In genomic region chr2:150918720-150919119, GRCm38 (mm10) we compare ENCODE assay signal across 22 mouse cellular contexts. TPM values are rescaled to one million over a fixed set of nuclear protein-coding genes. Genes with fewer than 3 reads are reported as not detected.
DNase-seq lines count a peak whose midpoint lies in the region; ATAC-seq and TF ChIP-seq lines count a peak whose summit lies in the region.
"Had no signal": no experiment of that assay in that cellular context is flagged by ENCODE, and none has a peak within 500 bp of the region (broad histone marks: within the 10 kb centered on the region; RNA-seq: fewer than 3 reads in every experiment).

No protein-coding gene starts in this region.

- no peaks in the 10 kb centered on the region for H3K27me3 ChIP-seq in forebrain, embryonic 11.5 days (ENCODE audit: control insufficient read depth, insufficient read depth, low read length)
- no peaks in the 10 kb centered on the region for H3K27me3 ChIP-seq in forebrain, embryonic 13.5 days
- no peaks in the 10 kb centered on the region for H3K27me3 ChIP-seq in intestine, embryonic 15.5 days (replicated peaks)
- H3K27me3 ChIP-seq in liver, postnatal 0 days (ENCODE audit: insufficient read depth, low read length): no peaks in the 10 kb centered on the region
- H3K27me3 ChIP-seq: limb, embryonic 13.5 days; midbrain, embryonic 12.5 days; neural tube, embryonic 12.5 days; Patski had no signal

- no peaks in the 10 kb centered on the region for H3K4me1 ChIP-seq in forebrain, embryonic 11.5 days (replicated peaks; ENCODE audit: control insufficient read depth, insufficient read depth, low read length)
- H3K4me1 ChIP-seq in forebrain, embryonic 13.5 days: no peaks in the 10 kb centered on the region
- H3K4me1 ChIP-seq in intestine, embryonic 15.5 days (replicated peaks): no peaks in the 10 kb centered on the region
- peaks cover 3% of the 10 kb centered on the region; the same call in 1 of the 2 replicates for H3K4me1 ChIP-seq in liver, postnatal 0 days (ENCODE audit: insufficient read depth)
- H3K4me1 ChIP-seq: limb, embryonic 13.5 days; midbrain, embryonic 12.5 days; neural tube, embryonic 12.5 days had no signal

- no peaks in the 10 kb centered on the region for H3K9me3 ChIP-seq in forebrain, embryonic 11.5 days (ENCODE audit: control insufficient read depth, low read length)
- no peaks in the 10 kb centered on the region for H3K9me3 ChIP-seq in forebrain, embryonic 13.5 days (replicated peaks)
- no peaks in the 10 kb centered on the region for H3K9me3 ChIP-seq in intestine, embryonic 15.5 days
- H3K9me3 ChIP-seq in liver, postnatal 0 days (ENCODE audit: low read length): no peaks in the 10 kb centered on the region
- H3K9me3 ChIP-seq: limb, embryonic 13.5 days; midbrain, embryonic 12.5 days; neural tube, embryonic 12.5 days had no signal

- DNase-seq in forebrain, embryonic 11.5 days (ENCODE audit: low spot score): no peak
- no peak for DNase-seq in liver, postnatal 0 days
- DNase-seq in thymus, postnatal 4 days: no peak
- DNase-seq in kidney, adult 11 months: no peak
- no peak for DNase-seq in gastrocnemius, postnatal 4 days (ENCODE audit: low spot score in 2 of 2)
- DNase-seq: adrenal gland, postnatal 14 days; cerebellum, adult 9-11 months; forebrain, postnatal 0 days; heart, postnatal 4 days; kidney, adult 9 months; kidney, postnatal 25 days; right cerebral cortex, adult 18-20 months; thymus, postnatal 36 days had no signal

- H3K4me3 ChIP-seq in forebrain, embryonic 11.5 days (ENCODE audit: low read depth, low read length): no peak overlapping the region
- no peak overlapping the region for H3K4me3 ChIP-seq in forebrain, embryonic 13.5 days
- H3K4me3 ChIP-seq in intestine, embryonic 15.5 days (replicated peaks): no peak overlapping the region
- H3K4me3 ChIP-seq in liver, postnatal 0 days (ENCODE audit: low read depth, low read length): no peak overlapping the region
- H3K4me3 ChIP-seq: limb, embryonic 13.5 days; midbrain, embryonic 12.5 days; neural tube, embryonic 12.5 days had no signal

- TF ChIP-seq EP300 in liver, postnatal 0 days (IDR thresholded peaks at IDR 0.05; ENCODE audit: low read depth): peak; percentile 40; the same call in 1 of the 2 replicates

- 91% methylated on average over 3 of the region's 3 CpGs for WGBS in forebrain, embryonic 11.5 days
- WGBS in forebrain, embryonic 13.5 days: 96% methylated on average over 3 of the region's 3 CpGs
- WGBS in intestine, embryonic 15.5 days: 89% methylated on average over 3 of the region's 3 CpGs
- WGBS in liver, postnatal 0 days (ENCODE audit: insufficient replicate concordance): 59% methylated on average over 3 of the region's 3 CpGs

- TF ChIP-seq CTCF in liver, postnatal 0 days (IDR thresholded peaks at IDR 0.05; ENCODE audit: low read depth): no peak

- no peak overlapping the region for H3K4me2 ChIP-seq in forebrain, embryonic 11.5 days (ENCODE audit: low read depth, low read length, severe bottlenecking)
- no peak overlapping the region for H3K4me2 ChIP-seq in forebrain, embryonic 13.5 days
- no peak overlapping the region for H3K4me2 ChIP-seq in intestine, embryonic 15.5 days (replicated peaks)
- H3K4me2 ChIP-seq in liver, postnatal 0 days (ENCODE audit: low read depth, low read length): no peak overlapping the region
- H3K4me2 ChIP-seq: limb, embryonic 13.5 days; midbrain, embryonic 12.5 days; neural tube, embryonic 12.5 days had no signal

- no peak overlapping the region for H3K9ac ChIP-seq in forebrain, embryonic 11.5 days (ENCODE audit: low read length)
- H3K9ac ChIP-seq in forebrain, embryonic 13.5 days: no peak overlapping the region
- no peak overlapping the region for H3K9ac ChIP-seq in intestine, embryonic 15.5 days
- H3K9ac ChIP-seq in liver, postnatal 0 days (replicated peaks): no peak overlapping the region
- H3K9ac ChIP-seq: forebrain, postnatal 0 days; limb, embryonic 13.5 days; midbrain, embryonic 12.5 days; neural tube, embryonic 12.5 days had no signal

- no peaks in the 10 kb centered on the region; the same call in 1 of the 2 replicates for H3K36me3 ChIP-seq in forebrain, embryonic 11.5 days (ENCODE audit: control insufficient read depth, insufficient read depth, low read length)
- peaks cover 31% of the 10 kb centered on the region for H3K36me3 ChIP-seq in forebrain, embryonic 13.5 days (ENCODE audit: poor library complexity, severe bottlenecking)
- H3K36me3 ChIP-seq in intestine, embryonic 15.5 days: peaks cover 7% of the 10 kb centered on the region
- peaks cover 9% of the 10 kb centered on the region for H3K36me3 ChIP-seq in liver, postnatal 0 days (replicated peaks; ENCODE audit: insufficient read depth, low read length)

- peak; percentile 51; the same call in 1 of the 2 replicates for ATAC-seq in forebrain, embryonic 11.5 days (replicated peaks; ENCODE audit: low FRiP score)
- ATAC-seq in forebrain, embryonic 13.5 days: no peak
- ATAC-seq in CD4-positive, CD25-positive, alpha-beta regulatory T cell, adult 4 months: peak; percentile 79
- peak; percentile 53; the same call in 1 of the 2 replicates for ATAC-seq in intestine, embryonic 15.5 days
- ATAC-seq in liver, postnatal 0 days: peak; percentile 97
- ATAC-seq: forebrain, postnatal 0 days; hindbrain, embryonic 16.5 days; lung, postnatal 0 days; Patski had no signal

- H3K27ac ChIP-seq in forebrain, embryonic 11.5 days (ENCODE audit: low read depth, low read length): no peak overlapping the region
- no peak overlapping the region for H3K27ac ChIP-seq in forebrain, embryonic 13.5 days
- no peak overlapping the region for H3K27ac ChIP-seq in intestine, embryonic 15.5 days
- no peak overlapping the region for H3K27ac ChIP-seq in liver, postnatal 0 days (ENCODE audit: low read depth)
- H3K27ac ChIP-seq: limb, embryonic 13.5 days; midbrain, embryonic 12.5 days; neural tube, embryonic 12.5 days had no signal

RNA-seq across cellular contexts. Expression of gene Gins1, which starts 13.5 kb away (rescaled TPM):
- polyA plus RNA-seq in forebrain, embryonic 11.5 days (2014; fragmentation: Nextera tagmentation; extraction: Ambion mirVana): 80.7 and 84.0 TPM in 2 replicates
- polyA plus RNA-seq in forebrain, embryonic 13.5 days (2015; fragmentation: Nextera tagmentation; extraction: Ambion mirVana): 56.2 and 62.7 TPM in 2 replicates
- 1 to 10 TPM; 5.5 to 6.9 TPM for polyA plus RNA-seq in CD4-positive, CD25-positive, alpha-beta regulatory T cell, adult 4 months (2017; shearing (Covaris generic))
- polyA plus RNA-seq in intestine, embryonic 15.5 days (2015; fragmentation: Nextera tagmentation; extraction: Ambion mirVana): 28.1 and 32.4 TPM in 2 replicates
- 16.6 and 18.7 TPM in 2 replicates for polyA plus RNA-seq in liver, postnatal 0 days (2015; fragmentation: Nextera tagmentation; extraction: Ambion mirVana)
- 1 to 10 TPM; 5.7 to 7.7 TPM for total RNA-seq in gastrocnemius, postnatal 4 days (2021)

RNA-seq across cellular contexts. Expression of gene Abhd12, which starts 14.2 kb away (rescaled TPM):
- polyA plus RNA-seq in forebrain, embryonic 11.5 days (2014; fragmentation: Nextera tagmentation; extraction: Ambion mirVana): 54.2 and 57.9 TPM in 2 replicates
- 65.8 and 77.6 TPM in 2 replicates for polyA plus RNA-seq in forebrain, embryonic 13.5 days (2015; fragmentation: Nextera tagmentation; extraction: Ambion mirVana)
- 10 to 100 TPM; 11.2 to 14.5 TPM for polyA plus RNA-seq in CD4-positive, CD25-positive, alpha-beta regulatory T cell, adult 4 months (2017; shearing (Covaris generic))
- 52.5 and 53.3 TPM in 2 replicates for polyA plus RNA-seq in intestine, embryonic 15.5 days (2015; fragmentation: Nextera tagmentation; extraction: Ambion mirVana)
- polyA plus RNA-seq in liver, postnatal 0 days (2015; fragmentation: Nextera tagmentation; extraction: Ambion mirVana): 24.5 and 25.6 TPM in 2 replicates
- total RNA-seq in gastrocnemius, postnatal 4 days (2021): 10 to 100 TPM; 34.8 to 36.3 TPM
